Mouse (Mus musculus) midbrain, embryonic 10.5 days (tissue): ENCODE measurements at regions not wholly inside any gene's neighbourhood (a gene's known extent, or its start where the extent isn't known, plus 50 kb on each side); places are given as distances from the start of the nearest gene placed in this dataset.

Experiments used
- DNase-seq: peaks from one replicate; pipeline ENCODE4 v3.0.0-alpha.2; 2017; ENCODE audit warnings: low spot score
- H3K27ac ChIP-seq: fragments of 300-500 bp; sonication (generic); replicated peaks from 2 replicates; pipeline ENCODE4 v1.5.1; 2016; ENCODE audit warnings: mild to moderate bottlenecking
- H3K27me3 ChIP-seq: fragments of 300-500 bp; sonication (generic); 2 replicates; pipeline ENCODE4 v1.6.1; 2016; ENCODE audit warnings: low read depth, mild to moderate bottlenecking; ENCODE audit not compliant: poor library complexity, severe bottlenecking
- H3K36me3 ChIP-seq: fragments of 300-500 bp; sonication (generic); 2 replicates; pipeline ENCODE4 v1.6.1; 2016; ENCODE audit warnings: mild to moderate bottlenecking, moderate library complexity
- H3K4me1 ChIP-seq: fragments of 300-500 bp; sonication (generic); 2 replicates; pipeline ENCODE4 v1.6.1; 2016
- H3K4me3 ChIP-seq: fragments of 300-500 bp; sonication (generic); 2 replicates; pipeline ENCODE4 v1.5.1; 2016; ENCODE audit warnings: mild to moderate bottlenecking, moderate library complexity
- H3K9me3 ChIP-seq: fragments of 300-500 bp; sonication (generic); replicated peaks from 2 replicates; pipeline ENCODE4 v1.6.1; 2016; ENCODE audit warnings: mild to moderate bottlenecking
- WGBS: fragments of 180-500 bp; shearing (Covaris S2); methylation state at CpG from one replicate; pipeline ENCODE4 v1.1.7; 2016; 5-methylcytosine and 5-hydroxymethylcytosine counted together

DNA sequence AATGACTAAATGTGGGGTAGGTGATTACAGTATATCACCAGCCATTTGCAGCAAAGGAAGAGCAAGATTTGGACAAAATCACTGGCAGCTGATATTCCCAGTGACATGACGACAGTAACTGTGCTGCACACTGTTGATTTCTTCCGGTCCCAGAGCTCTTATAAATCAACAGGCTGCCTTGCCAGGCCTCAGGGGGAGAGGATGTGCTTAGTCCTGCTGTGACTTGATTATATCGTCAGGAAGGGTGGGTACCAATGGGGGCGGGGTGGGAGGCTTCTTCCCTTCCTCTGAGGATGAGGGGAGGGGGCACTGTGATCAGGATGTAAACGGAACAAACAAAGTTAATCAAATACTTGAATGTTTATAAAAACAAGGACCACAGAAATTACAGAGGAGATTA lies 110.9 kb upstream of the Kctd3 start:
- Histone ChIP-seq H3K4me1 (peaks cover 7% of the 10 kb centered on the region; the same call in 1 of the 2 replicates), H3K9me3 (no peaks in the 10 kb centered on the region), H3K36me3 (no peaks in the 10 kb centered on the region), H3K27me3 (no peaks in the 10 kb centered on the region), H3K27ac (no peak overlapping the region), H3K4me3 (no peak overlapping the region)
- DNase-seq = no peak
- WGBS = 62% methylated on average over 5 of the region's 5 CpGs

DNA sequence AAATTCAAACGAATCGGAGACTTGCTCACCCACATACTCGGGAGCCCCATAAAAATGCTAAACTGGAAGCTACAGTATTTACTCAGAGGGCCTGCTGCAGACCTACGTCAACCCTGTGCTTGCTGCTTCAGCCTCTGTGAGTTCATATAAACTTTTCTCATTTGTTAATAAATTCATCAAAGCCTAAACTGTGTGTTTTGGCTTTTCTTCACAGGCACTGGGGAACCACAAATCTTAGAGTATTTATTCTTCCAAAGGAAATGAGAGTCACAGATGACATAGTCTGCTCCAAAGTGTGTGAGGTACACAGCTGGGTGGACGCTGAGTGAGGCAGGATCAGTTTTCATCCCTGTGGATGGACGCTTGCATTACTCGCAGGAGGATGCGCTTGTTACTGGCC lies 108.3 kb upstream of the Kctd3 start:
- H3K27me3 ChIP-seq = no peaks in the 10 kb centered on the region
- no peaks in the 10 kb centered on the region for H3K9me3 ChIP-seq
- DNase-seq = no peak
- 87% methylated on average over 8 of the region's 8 CpGs for whole genome bisulfite sequencing
- peaks cover under 1% of the 10 kb centered on the region; the same call in 1 of the 2 replicates for H3K4me1 ChIP-seq
- H3K36me3 ChIP-seq = no peaks in the 10 kb centered on the region
- H3K4me3 ChIP-seq = no peak overlapping the region
- no peak overlapping the region for H3K27ac ChIP-seq

DNA sequence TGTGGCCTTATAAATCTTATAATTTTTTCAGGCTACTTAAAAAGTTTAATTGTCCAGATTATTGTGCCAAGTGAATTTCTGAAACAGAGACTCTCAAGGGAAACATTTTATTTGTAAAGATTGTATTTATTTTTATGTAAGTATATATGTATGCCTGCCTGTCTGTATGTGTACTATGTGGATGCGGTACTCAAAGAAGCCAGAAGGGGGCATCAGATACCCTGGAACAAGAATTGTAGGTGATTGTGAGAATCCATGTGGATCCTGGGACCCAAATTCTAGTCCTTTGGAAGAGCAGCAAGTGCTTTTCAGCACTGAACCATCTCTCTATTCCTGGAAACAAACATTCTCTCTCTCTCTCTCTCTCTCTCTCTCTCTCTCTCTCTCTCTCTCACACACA lies 107.6 kb upstream of the Kctd3 start:
- no peaks in the 10 kb centered on the region for H3K4me1 ChIP-seq
- no peaks in the 10 kb centered on the region for H3K36me3 ChIP-seq
- 95% methylated on average over 1 of the region's 1 CpGs for WGBS
- no peak overlapping the region for H3K4me3 ChIP-seq
- DNase-seq = no peak
- H3K27me3 ChIP-seq = no peaks in the 10 kb centered on the region
- no peaks in the 10 kb centered on the region for H3K9me3 ChIP-seq
- no peak overlapping the region for H3K27ac ChIP-seq

DNA sequence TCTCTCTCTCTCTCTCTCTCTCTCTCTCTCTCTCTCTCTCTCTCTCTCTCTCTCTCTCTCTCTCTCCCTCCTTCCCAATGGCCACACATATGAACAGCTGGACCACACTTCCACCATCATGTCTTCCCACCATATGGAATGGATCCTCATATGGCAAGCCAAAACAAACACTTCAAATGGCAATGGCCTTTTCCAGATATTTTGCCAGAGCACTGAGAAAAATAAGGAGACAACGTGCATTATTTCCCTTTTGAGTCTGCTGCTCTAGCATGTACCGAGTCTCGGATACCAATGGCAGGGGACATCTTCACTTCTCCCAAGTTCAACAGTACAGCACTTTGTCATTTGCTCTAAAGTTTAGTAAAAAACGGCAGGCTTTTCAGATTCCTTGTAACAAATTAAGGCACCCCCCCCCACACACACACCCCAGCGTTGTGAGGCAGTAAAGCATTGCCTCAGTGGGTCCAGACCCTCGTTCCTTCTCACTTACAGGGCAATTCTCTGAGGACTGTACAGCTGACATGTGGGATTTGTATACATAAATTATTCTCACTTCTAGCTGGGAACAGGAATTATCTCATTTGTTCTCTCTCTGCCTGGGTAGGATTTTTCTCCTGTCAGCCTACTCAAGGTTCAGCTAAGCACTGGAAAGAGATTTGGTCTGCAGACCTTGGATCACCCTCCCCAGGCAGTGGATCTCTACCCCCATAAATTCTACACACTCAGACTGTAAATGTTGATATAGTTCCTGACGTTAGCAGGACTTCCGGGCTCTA lies 100.8 kb upstream of the Kctd3 start:
- H3K36me3 ChIP-seq = no peaks in the 10 kb centered on the region
- H3K27ac ChIP-seq = no peak overlapping the region
- H3K4me3 ChIP-seq = no peak overlapping the region
- no peak for DNase-seq
- no peaks in the 10 kb centered on the region for H3K9me3 ChIP-seq
- H3K4me1 ChIP-seq = peaks cover 6% of the 10 kb centered on the region
- 84% methylated on average over 8 of the region's 8 CpGs for WGBS
- no peaks in the 10 kb centered on the region for H3K27me3 ChIP-seq

DNA sequence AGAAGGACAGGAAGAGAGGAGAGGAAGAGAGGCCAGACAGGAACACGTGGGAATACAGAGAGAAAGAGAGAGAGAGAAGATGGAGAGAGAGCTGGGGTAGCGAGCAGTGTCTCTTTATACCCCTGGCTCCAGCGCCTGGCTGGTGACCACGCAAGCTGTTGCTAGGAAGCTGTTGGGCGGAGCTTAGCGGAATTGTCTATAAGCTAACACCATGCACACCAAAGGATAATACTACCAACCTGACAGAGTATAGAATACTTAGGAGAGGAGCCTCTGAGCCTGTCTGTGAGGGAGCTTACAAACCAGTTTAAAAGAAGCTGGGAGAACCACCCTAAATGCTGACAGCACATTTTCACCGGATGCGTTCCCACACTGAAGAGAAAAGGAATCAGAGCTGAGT lies 100.2 kb upstream of the Kctd3 start:
- H3K36me3 ChIP-seq = no peaks in the 10 kb centered on the region
- no peak for DNase-seq
- 62% methylated on average over 8 of the region's 8 CpGs for WGBS
- H3K4me1 ChIP-seq = peaks cover 6% of the 10 kb centered on the region
- H3K9me3 ChIP-seq = no peaks in the 10 kb centered on the region
- H3K27ac ChIP-seq = peak overlapping the region; percentile 52; the same call in 1 of the 2 replicates
- H3K4me3 ChIP-seq = no peak overlapping the region
- H3K27me3 ChIP-seq = no peaks in the 10 kb centered on the region

DNA sequence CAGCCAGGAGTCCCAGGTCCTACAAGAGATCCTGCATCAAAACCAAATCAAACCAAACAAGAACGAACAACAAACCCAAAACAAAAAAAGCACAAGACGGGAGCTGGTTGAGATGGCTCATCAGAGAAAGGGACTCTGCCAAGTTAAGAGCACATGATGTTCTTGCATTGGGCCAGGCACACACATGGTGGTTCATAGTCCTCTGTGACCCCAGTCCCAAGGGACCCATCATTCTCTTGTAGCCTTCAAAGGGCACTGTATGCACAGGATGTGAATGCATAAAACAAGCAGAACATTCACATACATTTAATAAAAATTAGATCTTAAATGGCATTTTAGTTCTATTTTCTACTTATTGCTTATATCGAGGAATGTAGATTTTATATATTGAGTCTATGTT lies 99.5 kb upstream of the Kctd3 start:
- Histone ChIP-seq H3K27ac (no peak overlapping the region), H3K27me3 (no peaks in the 10 kb centered on the region), H3K36me3 (no peaks in the 10 kb centered on the region), H3K4me1 (peaks cover 6% of the 10 kb centered on the region), H3K9me3 (no peaks in the 10 kb centered on the region), H3K4me3 (no peak overlapping the region)
- 92% methylated on average over 3 of the region's 3 CpGs for WGBS
- no peak for DNase-seq

DNA sequence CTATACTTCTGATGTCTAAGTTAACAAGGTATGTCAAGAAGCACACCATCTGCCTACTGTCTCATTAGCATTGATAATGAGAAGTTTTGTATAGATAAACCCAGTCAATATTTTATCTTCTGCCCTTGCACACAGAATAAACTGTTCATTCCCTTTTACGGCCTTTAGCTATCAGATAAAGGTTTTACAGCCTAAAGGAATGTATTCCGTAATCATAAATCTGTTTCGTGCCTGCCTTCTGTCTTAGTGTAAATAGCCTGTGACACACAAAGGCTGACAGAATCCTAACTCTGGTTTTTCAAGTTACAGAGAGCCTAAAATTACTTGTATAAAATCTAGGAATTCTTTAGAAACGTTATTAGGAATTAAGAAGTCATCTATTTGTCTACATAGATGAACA lies 97.6 kb upstream of the Kctd3 start:
- no peak for DNase-seq
- no peak overlapping the region for H3K27ac ChIP-seq
- no peaks in the 10 kb centered on the region for H3K9me3 ChIP-seq
- H3K36me3 ChIP-seq = no peaks in the 10 kb centered on the region
- H3K27me3 ChIP-seq = no peaks in the 10 kb centered on the region
- 90% methylated on average over 4 of the region's 4 CpGs for WGBS
- H3K4me3 ChIP-seq = no peak overlapping the region
- H3K4me1 ChIP-seq = peaks cover 6% of the 10 kb centered on the region

DNA sequence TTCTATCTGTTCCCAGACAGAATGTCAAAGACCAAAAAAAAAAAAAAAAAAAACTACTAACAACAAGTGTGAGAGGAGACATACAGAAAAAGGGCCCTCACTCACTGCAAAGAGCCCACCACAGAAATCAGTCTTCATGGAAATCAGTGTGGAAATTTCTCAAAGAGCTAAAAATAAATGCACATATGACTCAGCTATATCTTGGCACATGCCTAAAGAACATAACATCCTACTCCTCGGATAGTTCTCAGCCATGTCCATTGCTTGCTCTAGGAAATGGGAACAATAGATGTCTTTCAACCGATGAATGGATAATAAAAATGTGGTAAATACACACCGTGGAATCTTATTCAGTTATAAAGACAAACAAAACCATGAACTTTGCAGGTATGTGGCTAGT lies 95.1 kb upstream of the Kctd3 start:
- H3K27me3 ChIP-seq = no peaks in the 10 kb centered on the region
- H3K9me3 ChIP-seq = no peaks in the 10 kb centered on the region
- no peak for DNase-seq
- no peak overlapping the region for H3K27ac ChIP-seq
- H3K4me3 ChIP-seq = no peak overlapping the region
- H3K4me1 ChIP-seq = peaks cover 3% of the 10 kb centered on the region
- 88% methylated on average over 3 of the region's 3 CpGs for WGBS
- H3K36me3 ChIP-seq = no peaks in the 10 kb centered on the region

DNA sequence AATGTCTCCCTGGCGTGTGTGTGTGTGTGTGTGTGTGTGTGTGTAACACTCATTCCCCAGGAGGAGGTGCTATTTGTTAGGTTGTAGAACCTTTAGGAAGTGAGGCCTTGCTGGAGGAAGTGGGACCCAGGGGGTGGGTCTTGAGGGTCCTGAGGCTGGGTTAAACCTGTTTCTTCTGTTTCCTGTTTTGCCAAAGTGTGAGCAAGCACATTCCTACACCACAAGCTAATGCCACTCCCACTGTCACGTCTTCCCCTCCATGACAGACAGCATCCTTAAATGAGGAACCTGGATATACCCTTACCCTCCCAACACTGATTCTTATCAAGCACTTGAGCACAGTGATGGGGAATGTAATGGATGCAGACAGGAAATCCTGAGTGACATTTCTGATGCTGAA lies 91.5 kb upstream of the Kctd3 start:
- no peaks in the 10 kb centered on the region for H3K9me3 ChIP-seq
- no peak for DNase-seq
- no peaks in the 10 kb centered on the region for H3K4me1 ChIP-seq
- H3K27ac ChIP-seq = no peak overlapping the region
- no peak overlapping the region for H3K4me3 ChIP-seq
- 75% methylated on average over 2 of the region's 2 CpGs for WGBS
- H3K36me3 ChIP-seq = no peaks in the 10 kb centered on the region
- H3K27me3 ChIP-seq = no peaks in the 10 kb centered on the region

DNA sequence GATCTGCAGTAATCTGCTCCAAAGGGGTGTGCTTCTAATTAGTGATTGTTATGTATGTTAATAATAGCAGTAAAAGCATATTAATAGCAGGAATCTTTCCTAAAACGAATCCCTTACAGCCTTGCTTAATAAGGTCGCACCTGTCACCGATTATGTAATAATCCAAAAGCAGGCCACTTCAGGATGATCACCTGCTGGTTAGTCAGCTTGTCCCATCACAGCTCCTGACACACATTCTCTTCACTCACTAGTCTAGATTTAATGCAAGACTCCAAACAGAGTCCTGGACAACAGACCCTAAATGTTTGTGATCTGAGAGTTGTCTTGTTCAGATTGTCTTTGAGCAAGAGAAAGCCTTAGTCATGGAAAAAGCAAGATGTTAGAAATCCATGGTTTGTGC lies 85.2 kb upstream of the Kctd3 start:
- H3K36me3 ChIP-seq = no peaks in the 10 kb centered on the region
- no peaks in the 10 kb centered on the region for H3K4me1 ChIP-seq
- H3K27ac ChIP-seq = no peak overlapping the region
- H3K9me3 ChIP-seq = no peaks in the 10 kb centered on the region
- no peaks in the 10 kb centered on the region for H3K27me3 ChIP-seq
- 90% methylated on average over 3 of the region's 3 CpGs for WGBS
- no peak overlapping the region for H3K4me3 ChIP-seq
- DNase-seq = no peak

DNA sequence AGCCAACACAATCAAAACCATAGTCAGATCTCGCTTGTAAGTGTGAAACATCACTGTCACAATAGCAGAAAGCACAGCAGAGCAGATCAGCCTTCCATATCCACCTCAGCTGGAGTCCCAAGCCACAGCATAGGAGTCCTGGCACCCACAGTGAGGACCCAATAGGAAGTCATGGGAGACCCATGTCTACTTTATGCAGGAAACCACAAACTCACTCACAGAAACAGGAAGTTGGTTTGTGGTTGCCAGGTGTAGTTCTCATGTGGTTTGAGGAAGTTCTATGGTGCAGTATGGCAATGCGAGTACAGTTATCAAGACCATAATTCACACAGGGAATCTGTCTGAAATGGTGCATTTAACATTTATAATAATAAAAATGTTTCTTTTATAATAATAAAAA lies 77.6 kb upstream of the Kctd3 start:
- H3K27ac ChIP-seq = no peak overlapping the region
- peaks cover 12% of the 10 kb centered on the region; the same call in 1 of the 2 replicates for H3K9me3 ChIP-seq
- H3K4me3 ChIP-seq = no peak overlapping the region
- H3K36me3 ChIP-seq = no peaks in the 10 kb centered on the region
- H3K27me3 ChIP-seq = no peaks in the 10 kb centered on the region
- peaks cover 12% of the 10 kb centered on the region for H3K4me1 ChIP-seq
- DNase-seq = no peak
- WGBS = 87% methylated on average over 2 of the region's 2 CpGs

DNA sequence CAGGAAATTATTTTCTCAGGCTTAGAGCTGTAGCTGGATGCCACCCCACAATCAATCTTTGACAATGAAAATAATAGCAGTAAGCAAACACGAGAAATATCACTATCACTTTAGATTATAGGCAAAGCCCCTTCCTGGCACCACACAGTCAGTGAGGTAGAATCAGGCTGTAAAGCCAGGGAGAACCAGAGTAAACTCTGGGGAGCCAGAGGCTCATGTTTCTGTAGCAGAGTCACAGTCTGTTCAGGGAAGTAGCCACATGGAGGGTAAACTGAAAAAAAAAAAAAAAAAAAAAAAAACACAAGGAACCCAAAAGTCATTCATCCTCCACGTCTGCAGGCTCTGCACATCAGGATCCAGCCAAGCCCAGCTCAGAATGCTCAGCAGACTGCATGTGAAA lies 73.6 kb upstream of the Kctd3 start:
- no peak for DNase-seq
- Histone ChIP-seq H3K4me1 (peaks cover 12% of the 10 kb centered on the region), H3K36me3 (no peaks in the 10 kb centered on the region), H3K27me3 (no peaks in the 10 kb centered on the region), H3K9me3 (peaks cover 12% of the 10 kb centered on the region; the same call in 1 of the 2 replicates), H3K27ac (peak overlapping the region; percentile 35), H3K4me3 (no peak overlapping the region)
- 72% methylated on average over 2 of the region's 2 CpGs for WGBS

DNA sequence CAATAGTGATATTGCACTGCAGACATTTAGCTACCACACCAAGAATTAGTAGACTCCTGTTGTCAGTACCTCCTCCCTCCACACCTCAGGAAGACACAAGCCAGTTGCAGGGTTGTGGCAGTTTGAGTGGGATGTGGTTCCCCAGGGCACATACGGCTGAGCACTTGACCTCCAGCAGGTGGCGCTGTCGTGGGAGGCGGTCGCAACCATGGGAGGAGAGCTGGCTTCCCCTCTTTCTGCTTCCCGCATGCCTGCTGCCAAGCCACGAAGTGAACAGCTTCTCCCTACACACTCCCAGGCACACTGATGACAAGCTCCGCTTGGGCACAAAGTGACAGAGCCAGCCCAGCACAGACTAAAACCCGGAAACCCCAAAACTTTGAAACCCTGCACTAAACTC lies 73.2 kb upstream of the Kctd3 start:
- Histone ChIP-seq H3K27ac (peak overlapping the region; percentile 35), H3K9me3 (peaks cover 12% of the 10 kb centered on the region; the same call in 1 of the 2 replicates), H3K4me1 (peaks cover 12% of the 10 kb centered on the region), H3K36me3 (no peaks in the 10 kb centered on the region), H3K27me3 (no peaks in the 10 kb centered on the region), H3K4me3 (no peak overlapping the region)
- peak; percentile 82 for DNase-seq
- 22% methylated on average over 9 of the region's 9 CpGs for WGBS
